Mouse (Mus musculus) spleen, adult 2 months (tissue): Measurements from ENCODE around the gene Prkd2. TPM values are rescaled to one million over a fixed set of nuclear protein-coding genes. Genes with fewer than 3 reads are reported as not detected.

Source experiments
- DNase-seq, 2 experiments: peaks; one replicate each; pipeline versions ENCODE4 v3.0.0 to v3.0.0-alpha.2; 2012 to 2021; ENCODE audit warnings: low spot score in 2 of 2, low read depth in 1 of 2
- H3K27ac ChIP-seq: fragments of 200-500 bp; 2 replicates; pipeline ENCODE4 v1.5.1; 2012; ENCODE audit warnings: low read length, inconsistent platforms; ENCODE audit not compliant: insufficient read depth
- H3K27me3 ChIP-seq: fragments of 200-500 bp; 2 replicates; pipeline ENCODE4 v1.6.1; 2012; ENCODE audit warnings: mild to moderate bottlenecking, moderate library complexity, low read length, inconsistent platforms; ENCODE audit not compliant: control insufficient read depth, insufficient read depth
- H3K36me3 ChIP-seq: fragments of 200-500 bp; 2 replicates; pipeline ENCODE4 v1.6.1; 2012; ENCODE audit warnings: mild to moderate bottlenecking, low read length, inconsistent platforms; ENCODE audit not compliant: control insufficient read depth, insufficient read depth
- H3K4me1 ChIP-seq: fragments of 200-500 bp; 2 replicates; pipeline ENCODE4 v1.6.1; 2011; ENCODE audit warnings: inconsistent platforms; ENCODE audit not compliant: control insufficient read depth, insufficient read depth, insufficient read length
- H3K4me3 ChIP-seq: fragments of 200-500 bp; 2 replicates; pipeline ENCODE4 v1.5.1; 2011; ENCODE audit warnings: mild to moderate bottlenecking, inconsistent platforms; ENCODE audit not compliant: insufficient read depth, insufficient read length; ENCODE audit errors: extremely low read depth
- CTCF ChIP-seq: fragments of 200-500 bp; IDR thresholded peaks from 2 replicates; pipeline ENCODE4 v1.5.1; 2011; ENCODE audit warnings: mild to moderate bottlenecking, inconsistent platforms; ENCODE audit not compliant: insufficient read depth, insufficient read length, insufficient replicate concordance; ENCODE audit errors: extremely low read depth
- POLR2A ChIP-seq: fragments of 200-500 bp; IDR thresholded peaks from 2 replicates; pipeline ENCODE4 v1.6.1; 2011; ENCODE audit warnings: low read depth, low read length, inconsistent platforms
- WGBS: fragments of 180-500 bp; shearing (Covaris S2); methylation state at CpG from one replicate; pipeline ENCODE4 v1.1.7; 2018; 5-methylcytosine and 5-hydroxymethylcytosine counted together
- polyA plus RNA-seq: library from polyadenylated mRNA; depleted of rRNA; stranded (reverse); fragments of >200 nt; gene quantifications from 2 replicates; pipeline ENCODE4 v1.2.3, GENCODE M21; 2012; rRNA removed

The Prkd2 gene
- polyA plus RNA-seq, 1 experiment, result 205 TPM

- no peak overlapping the region for H3K27ac ChIP-seq
- no peak for TF ChIP-seq POLR2A
- no peak for DNase-seq
- WGBS, result 96% methylated on average over 32 of the region's 32 CpGs
- no peaks in the 10 kb centered on the region for H3K27me3 ChIP-seq
- H3K4me3 ChIP-seq, result no peak overlapping the region
- H3K4me1 ChIP-seq, result no peaks in the 10 kb centered on the region
- H3K36me3 ChIP-seq, result peaks cover 36% of the 10 kb centered on the region
Observed at GRCm38 (mm10) chr7:16915461-16916340, 73.0 kb downstream of the Prkd2 start.

DNA sequence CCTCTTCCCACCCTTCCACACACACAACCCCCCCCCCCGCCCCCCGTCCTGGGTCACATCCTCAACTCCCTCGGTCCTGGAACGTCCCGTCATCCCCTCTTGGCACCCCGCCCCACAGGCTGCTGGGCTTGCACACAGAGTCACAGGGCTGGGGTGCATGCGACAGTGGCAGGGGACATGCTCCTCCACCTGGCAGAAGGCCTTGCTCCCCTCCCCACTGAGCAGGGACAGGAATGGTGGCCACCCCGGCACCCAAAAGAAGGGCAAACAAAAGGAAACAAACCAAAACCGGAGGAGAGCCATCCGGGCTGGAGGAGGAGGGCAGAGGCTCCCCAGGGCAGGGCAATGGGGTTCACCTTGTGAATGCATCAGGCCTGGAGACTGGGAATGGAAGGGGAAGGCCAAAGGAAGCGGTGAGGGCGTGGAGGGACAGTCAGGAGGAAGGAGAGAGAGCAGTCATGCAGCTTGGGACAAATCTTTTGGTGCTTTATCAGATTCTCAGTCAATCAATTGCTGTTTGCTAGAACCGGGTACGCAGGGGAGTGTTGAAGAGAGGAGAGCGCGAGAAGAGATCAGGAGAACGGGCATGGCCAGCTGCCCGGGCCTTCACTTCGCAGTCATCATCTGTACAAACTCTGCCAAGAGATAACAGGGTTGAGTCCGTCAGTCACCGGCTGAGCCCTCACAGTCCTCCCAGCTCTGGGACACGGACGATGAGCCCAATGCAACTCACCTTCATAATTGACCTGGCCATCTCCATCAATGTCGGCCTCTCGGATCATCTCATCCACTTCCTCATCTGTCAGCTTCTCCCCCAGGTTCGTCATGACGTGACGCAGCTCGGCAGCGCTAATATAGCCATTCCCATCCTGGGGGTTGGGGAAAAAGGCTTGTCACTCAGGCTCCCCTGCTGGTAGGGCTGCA, 73.9 kb downstream of the Prkd2 start:
- 86% methylated on average over 30 of the region's 30 CpGs for WGBS
- Histone ChIP-seq H3K27ac (no peak overlapping the region), H3K4me3 (no peak overlapping the region), H3K36me3 (peaks cover 36% of the 10 kb centered on the region), H3K4me1 (no peaks in the 10 kb centered on the region), H3K27me3 (no peaks in the 10 kb centered on the region)
- no peak for TF ChIP-seq CTCF
- TF ChIP-seq POLR2A, result no peak
- no peak for DNase-seq

GRCm38 (mm10) chr7:16917447-16917846, 74.7 kb downstream of the Prkd2 start:
- H3K36me3 ChIP-seq, result peaks cover 36% of the 10 kb centered on the region
- no peak overlapping the region for H3K27ac ChIP-seq
- no peak overlapping the region for H3K4me3 ChIP-seq
- H3K4me1 ChIP-seq, result peaks cover 2% of the 10 kb centered on the region; the same call in 1 of the 2 replicates
- DNase-seq, result no peak
- TF ChIP-seq CTCF, result no peak
- no peak for TF ChIP-seq POLR2A
- 92% methylated on average over 11 of the region's 11 CpGs for WGBS
- no peaks in the 10 kb centered on the region for H3K27me3 ChIP-seq

GRCm38 (mm10) chr7:16918014-16918413, 75.3 kb downstream of the Prkd2 start:
- 91% methylated on average over 9 of the region's 9 CpGs for WGBS
- no peak overlapping the region for H3K27ac ChIP-seq
- H3K4me1 ChIP-seq, result peaks cover 4% of the 10 kb centered on the region; the same call in 1 of the 2 replicates
- TF ChIP-seq CTCF (no peak), POLR2A (no peak)
- peaks cover 36% of the 10 kb centered on the region for H3K36me3 ChIP-seq
- H3K4me3 ChIP-seq, result no peak overlapping the region
- no peak for DNase-seq
- H3K27me3 ChIP-seq, result no peaks in the 10 kb centered on the region

DNA sequence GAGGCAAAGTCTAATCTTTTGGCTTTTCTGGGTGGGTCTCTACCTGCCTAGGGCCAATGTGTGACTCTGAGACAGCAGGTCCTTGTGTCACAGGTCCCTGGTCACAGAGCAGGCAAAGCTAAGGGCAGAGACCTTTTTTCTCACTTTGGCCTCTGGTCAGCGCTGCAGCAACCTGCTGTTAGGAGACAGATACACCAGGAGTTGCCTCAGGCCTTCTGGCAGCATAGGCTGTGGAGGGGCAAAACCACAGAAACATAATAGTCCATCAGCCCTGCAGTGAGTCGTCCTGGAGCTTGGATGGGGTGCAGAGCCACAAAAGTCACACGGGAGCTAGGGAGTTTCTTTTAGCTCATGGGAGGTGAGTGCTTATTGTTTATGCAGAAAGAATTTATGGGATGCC, 76.0 kb downstream of the Prkd2 start:
- H3K36me3 ChIP-seq, result peaks cover 36% of the 10 kb centered on the region
- TF ChIP-seq CTCF (no peak), POLR2A (no peak)
- WGBS, result 92% methylated on average over 3 of the region's 3 CpGs
- no peak for DNase-seq
- no peak overlapping the region for H3K4me3 ChIP-seq
- H3K4me1 ChIP-seq, result peaks cover 4% of the 10 kb centered on the region; the same call in 1 of the 2 replicates
- no peaks in the 10 kb centered on the region for H3K27me3 ChIP-seq
- H3K27ac ChIP-seq, result no peak overlapping the region

- Histone ChIP-seq H3K4me3 (no peak overlapping the region), H3K27ac (no peak overlapping the region), H3K27me3 (no peaks in the 10 kb centered on the region), H3K36me3 (peaks cover 36% of the 10 kb centered on the region), H3K4me1 (peaks cover 4% of the 10 kb centered on the region; the same call in 1 of the 2 replicates)
- 67% methylated on average over 13 of the region's 13 CpGs for WGBS
- TF ChIP-seq CTCF, result no peak
- TF ChIP-seq POLR2A, result no peak
- DNase-seq, result no peak
Observed at GRCm38 (mm10) chr7:16919395-16920149, 76.9 kb downstream of the Prkd2 start.

Other genes with a start within 250 kb of the Prkd2 start
- gene Arhgap35, start 227.9 kb upstream of the Prkd2 start, polyA plus RNA-seq, result 5.6 and 6.4 TPM in 2 replicates
- not detected in 2 replicates for gene Ceacam15, start 167.2 kb upstream of the Prkd2 start, polyA plus RNA-seq
- gene Ceacam9, start 121.0 kb upstream of the Prkd2 start, polyA plus RNA-seq, result not detected in 2 replicates
- 159 and 271 TPM in 2 replicates for gene Ap2s1, start 104.5 kb upstream of the Prkd2 start, polyA plus RNA-seq
- 152 and 243 TPM in 2 replicates for gene Slc1a5, start 61.6 kb upstream of the Prkd2 start, polyA plus RNA-seq
- 121 and 148 TPM in 2 replicates for gene Strn4, start 27.0 kb upstream of the Prkd2 start, polyA plus RNA-seq
- 28.6 and 36.1 TPM in 2 replicates for gene Fkrp, start 26.2 kb upstream of the Prkd2 start, polyA plus RNA-seq
- gene Dact3, start 32.4 kb downstream of the Prkd2 start, polyA plus RNA-seq, result 9.2 and 18.1 TPM in 2 replicates
- 7.9 and 8.6 TPM in 2 replicates for gene Gng8, start 48.9 kb downstream of the Prkd2 start, polyA plus RNA-seq
- 9.2 and 14.9 TPM in 2 replicates for gene Ptgir, start 63.6 kb downstream of the Prkd2 start, polyA plus RNA-seq
- 166 and 198 TPM in 2 replicates for gene Calm3, start 81.2 kb downstream of the Prkd2 start, polyA plus RNA-seq
- gene Pnmal2, start 101.8 kb downstream of the Prkd2 start, polyA plus RNA-seq, result 1.3 and 2.0 TPM in 2 replicates
- gene Pnmal1, start 116.8 kb downstream of the Prkd2 start, polyA plus RNA-seq, result not detected in 2 replicates
- 0.40 and 0.42 TPM in 2 replicates for gene Gm42372, start 140.2 kb downstream of the Prkd2 start, polyA plus RNA-seq
- gene Ccdc8, start 149.8 kb downstream of the Prkd2 start, polyA plus RNA-seq, result 2.0 and 2.2 TPM in 2 replicates
- gene Ppp5c, start 185.0 kb downstream of the Prkd2 start, polyA plus RNA-seq, result 212 and 265 TPM in 2 replicates
- gene Hif3a, start 219.5 kb downstream of the Prkd2 start, polyA plus RNA-seq, result 1.2 and 1.9 TPM in 2 replicates
- not detected in 2 replicates for gene Psg16, start 231.1 kb downstream of the Prkd2 start, polyA plus RNA-seq